Mouse (Mus musculus): ENCODE measurements around the gene Plch1. TPM values are rescaled to one million over a fixed set of nuclear protein-coding genes. Genes with fewer than 3 reads are reported as not detected.

The Plch1 gene
- total RNA-seq, 2 experiments from 2014 or later: 6.2 to 8.4 TPM

GRCm38 (mm10) chr3:63786805-63787365, 112.4 kb downstream of the Plch1 start:
- DNase-seq (ENCODE audit: extremely low spot score in 1 of 2, low spot score in 2 of 2): no peak
- Histone ChIP-seq H3K4me3 (no peak overlapping the region), H3K27ac (no peak overlapping the region)
- intact Hi-C loops (cut with DNase I): no loop called here
- no peak for TF ChIP-seq CTCF (IDR thresholded peaks at IDR 0.05)

GRCm38 (mm10) chr3:63772617-63773305, 126.5 kb downstream of the Plch1 start:
- DNase-seq (ENCODE audit: extremely low spot score in 1 of 2, low spot score in 2 of 2): no peak
- no peak overlapping the region for H3K4me3 ChIP-seq
- H3K27ac ChIP-seq: no peak overlapping the region
- intact Hi-C loops (cut with DNase I): no loop called here
- TF ChIP-seq CTCF (IDR thresholded peaks at IDR 0.05): no peak

GRCm38 (mm10) chr3:63760821-63761220, 138.5 kb downstream of the Plch1 start:
- DNase-seq (ENCODE audit: extremely low spot score in 1 of 2, low spot score in 2 of 2): no peak
- intact Hi-C loops (cut with DNase I): no loop called here
- Histone ChIP-seq H3K4me3 (no peak overlapping the region), H3K27ac (no peak overlapping the region)
- TF ChIP-seq CTCF (IDR thresholded peaks at IDR 0.05): no peak

GRCm38 (mm10) chr3:63740073-63740472, 159.2 kb downstream of the Plch1 start:
- intact Hi-C loops (cut with DNase I): no loop called here
- Histone ChIP-seq H3K27ac (peak overlapping the region; percentile 51), H3K4me3 (no peak overlapping the region)
- no peak for DNase-seq (ENCODE audit: extremely low spot score in 1 of 2, low spot score in 2 of 2)
- TF ChIP-seq CTCF (IDR thresholded peaks at IDR 0.05): no peak

- H3K27ac ChIP-seq: no peak overlapping the region
- DNase-seq (ENCODE audit: extremely low spot score in 1 of 2, low spot score in 2 of 2): no peak
- TF ChIP-seq CTCF (IDR thresholded peaks at IDR 0.05): no peak
- no peak overlapping the region for H3K4me3 ChIP-seq
- intact Hi-C loops (cut with DNase I): no loop called here
Observed at GRCm38 (mm10) chr3:63728325-63728724, 170.9 kb downstream of the Plch1 start.

GRCm38 (mm10) chr3:63726667-63727342, 172.5 kb downstream of the Plch1 start:
- Histone ChIP-seq H3K27ac (no peak overlapping the region), H3K4me3 (no peak overlapping the region)
- intact Hi-C loops (cut with DNase I): no loop called here
- no peak for DNase-seq (ENCODE audit: extremely low spot score in 1 of 2, low spot score in 2 of 2)
- TF ChIP-seq CTCF (IDR thresholded peaks at IDR 0.05): no peak

GRCm38 (mm10) chr3:63693694-63694093, 205.6 kb downstream of the Plch1 start:
- no peak overlapping the region for H3K4me3 ChIP-seq
- no peak overlapping the region for H3K27ac ChIP-seq
- intact Hi-C loops (cut with DNase I): no loop called here
- TF ChIP-seq CTCF (IDR thresholded peaks at IDR 0.05): no peak
- no peak for DNase-seq (ENCODE audit: extremely low spot score in 1 of 2, low spot score in 2 of 2)

- no peak for DNase-seq (ENCODE audit: extremely low spot score in 1 of 2, low spot score in 2 of 2)
- no peak for TF ChIP-seq CTCF (IDR thresholded peaks at IDR 0.05)
- Histone ChIP-seq H3K4me3 (no peak overlapping the region), H3K27ac (no peak overlapping the region)
- intact Hi-C loops (cut with DNase I): no loop called here
Observed at GRCm38 (mm10) chr3:63692727-63693126, 206.5 kb downstream of the Plch1 start.

- TF ChIP-seq CTCF (IDR thresholded peaks at IDR 0.05): no peak
- Histone ChIP-seq H3K27ac (no peak overlapping the region), H3K4me3 (no peak overlapping the region)
- DNase-seq (ENCODE audit: extremely low spot score in 1 of 2, low spot score in 2 of 2): no peak
- intact Hi-C loops (cut with DNase I): no loop called here
Observed at GRCm38 (mm10) chr3:63668779-63669178, 230.5 kb downstream of the Plch1 start.

GRCm38 (mm10) chr3:63665307-63665706, 234.0 kb downstream of the Plch1 start:
- no peak for TF ChIP-seq CTCF (IDR thresholded peaks at IDR 0.05)
- Histone ChIP-seq H3K4me3 (no peak overlapping the region), H3K27ac (no peak overlapping the region)
- DNase-seq (ENCODE audit: extremely low spot score in 1 of 2, low spot score in 2 of 2): no peak
- intact Hi-C loops (cut with DNase I): no loop called here

GRCm38 (mm10) chr3:63664575-63665243, 234.6 kb downstream of the Plch1 start:
- TF ChIP-seq CTCF (IDR thresholded peaks at IDR 0.05): no peak
- intact Hi-C loops (cut with DNase I): no loop called here
- H3K4me3 ChIP-seq: no peak overlapping the region
- peak in 1 of 2 experiments; percentile 11 for DNase-seq (ENCODE audit: extremely low spot score in 1 of 2, low spot score in 2 of 2)
- H3K27ac ChIP-seq: no peak overlapping the region

Other genes with a start within 250 kb of the Plch1 start
- 10 to 100 TPM; 10.5 to 11.5 TPM for gene E130311K13Rik, start 30.0 kb upstream of the Plch1 start, total RNA-seq (2021)
- 10 to 100 TPM; 29.7 to 30.2 TPM for gene Slc33a1, start 65.3 kb upstream of the Plch1 start, total RNA-seq (2021)
- gene Gmps, start 76.6 kb upstream of the Plch1 start, total RNA-seq (2021): 10 to 100 TPM; 44.4 to 47.5 TPM
- under 1 TPM; 0.28 to 0.43 TPM for gene Vmn2r1, start 182.1 kb upstream of the Plch1 start, total RNA-seq (2021)
- not detected for gene Vmn2r2, start 242.5 kb upstream of the Plch1 start, total RNA-seq (2021)

All from left cerebral cortex, adult 2 months (tissue).